Comparison of ENCODE assay signal across 11 mouse cellular contexts in genomic region chr11:43767749-43768148, GRCm38 (mm10). TPM values are rescaled to one million over a fixed set of nuclear protein-coding genes. Genes with fewer than 3 reads are reported as not detected.
A peak's percentile ranks its signal among the peaks of the same experiment; 100 is the strongest.
DNase-seq lines count a peak whose midpoint lies in the region; ATAC-seq and TF ChIP-seq lines count a peak whose summit lies in the region.
"Had no signal": no experiment of that assay in that cellular context is flagged by ENCODE, and none has a peak within 500 bp of the region (broad histone marks: within the 10 kb centered on the region; RNA-seq: fewer than 3 reads in every experiment).

No protein-coding gene starts in this region.

- H3K27me3 ChIP-seq in kidney, embryonic 14.5 days (ENCODE audit: control insufficient read depth, insufficient read depth, low read length), result no peaks in the 10 kb centered on the region
- peaks cover 10% of the 10 kb centered on the region; the same call in 1 of the 2 replicates for H3K27me3 ChIP-seq in midbrain, embryonic 15.5 days (replicated peaks)
- H3K27me3 ChIP-seq in midbrain, embryonic 11.5 days (ENCODE audit: control insufficient read depth, insufficient read depth, low read length), result peaks cover 2% of the 10 kb centered on the region
- no peaks in the 10 kb centered on the region for H3K27me3 ChIP-seq in hindbrain, postnatal 0 days (ENCODE audit: insufficient read depth, low read length)
- H3K27me3 ChIP-seq in stomach, embryonic 15.5 days (replicated peaks), result 0 out of 2 replicates have a peak, but pooled peaks cover 2% of the 10 kb centered on the region
- H3K27me3 ChIP-seq: neural tube, embryonic 12.5 days had no signal

- H3K4me1 ChIP-seq in kidney, embryonic 14.5 days (ENCODE audit: control insufficient read depth, insufficient read depth, low read length), result no peaks in the 10 kb centered on the region
- peaks cover 3% of the 10 kb centered on the region; the same call in 1 of the 2 replicates for H3K4me1 ChIP-seq in midbrain, embryonic 15.5 days
- H3K4me1 ChIP-seq in midbrain, embryonic 11.5 days (ENCODE audit: control insufficient read depth, insufficient read depth, low read length), result no peaks in the 10 kb centered on the region
- H3K4me1 ChIP-seq in hindbrain, postnatal 0 days (ENCODE audit: insufficient read depth, low read length), result no peaks in the 10 kb centered on the region
- no peaks in the 10 kb centered on the region for H3K4me1 ChIP-seq in stomach, embryonic 15.5 days
- H3K4me1 ChIP-seq: neural tube, embryonic 12.5 days had no signal

- no peaks in the 10 kb centered on the region for H3K36me3 ChIP-seq in kidney, embryonic 14.5 days (ENCODE audit: control insufficient read depth, insufficient read depth, low read length)
- H3K36me3 ChIP-seq in midbrain, embryonic 15.5 days (replicated peaks), result no peaks in the 10 kb centered on the region
- no peaks in the 10 kb centered on the region for H3K36me3 ChIP-seq in midbrain, embryonic 11.5 days (ENCODE audit: control insufficient read depth, insufficient read depth, low read length)
- no peaks in the 10 kb centered on the region for H3K36me3 ChIP-seq in hindbrain, postnatal 0 days (ENCODE audit: insufficient read depth, low read length)
- no peaks in the 10 kb centered on the region for H3K36me3 ChIP-seq in stomach, embryonic 15.5 days
- H3K36me3 ChIP-seq: neural tube, embryonic 12.5 days had no signal

- peak overlapping the region; percentile 74; the same call in 1 of the 2 replicates for H3K4me2 ChIP-seq in kidney, embryonic 14.5 days (replicated peaks; ENCODE audit: low read depth, low read length)
- H3K4me2 ChIP-seq in midbrain, embryonic 15.5 days, result peak overlapping the region; percentile 62; the same call in 1 of the 2 replicates
- H3K4me2 ChIP-seq in midbrain, embryonic 11.5 days, result no peak overlapping the region
- H3K4me2 ChIP-seq in hindbrain, postnatal 0 days (ENCODE audit: low read depth, low read length), result peak overlapping the region; percentile 64
- H3K4me2 ChIP-seq in stomach, embryonic 15.5 days, result 0 out of 2 replicates have a peak overlapping the region, but pooled peaks have one; percentile 92

- no peak overlapping the region for H3K9ac ChIP-seq in kidney, embryonic 14.5 days (ENCODE audit: low read depth, low read length)
- no peak overlapping the region for H3K9ac ChIP-seq in midbrain, embryonic 15.5 days
- H3K9ac ChIP-seq in midbrain, embryonic 11.5 days (ENCODE audit: low read length), result no peak overlapping the region
- H3K9ac ChIP-seq in hindbrain, postnatal 0 days (replicated peaks; ENCODE audit: low read length), result no peak overlapping the region
- no peak overlapping the region for H3K9ac ChIP-seq in stomach, embryonic 15.5 days

- ATAC-seq in kidney, embryonic 14.5 days (ENCODE audit: low FRiP score, low TSS enrichment), result no peak
- ATAC-seq in midbrain, embryonic 15.5 days (replicated peaks), result no peak
- no peak for ATAC-seq in midbrain, embryonic 11.5 days (ENCODE audit: low FRiP score)
- no peak for ATAC-seq in hindbrain, postnatal 0 days
- no peak for ATAC-seq in stomach, embryonic 15.5 days (ENCODE audit: insufficient read depth, low FRiP score, low read depth)

- no peak overlapping the region for H3K4me3 ChIP-seq in kidney, embryonic 14.5 days (ENCODE audit: low read length)
- H3K4me3 ChIP-seq in midbrain, embryonic 15.5 days, result no peak overlapping the region
- H3K4me3 ChIP-seq in midbrain, embryonic 11.5 days (ENCODE audit: low read depth, low read length), result no peak overlapping the region
- H3K4me3 ChIP-seq in hindbrain, postnatal 0 days (ENCODE audit: low read length), result no peak overlapping the region
- H3K4me3 ChIP-seq in stomach, embryonic 15.5 days (replicated peaks), result no peak overlapping the region
- H3K4me3 ChIP-seq: erythroblast, embryonic 14.5 days had no signal

- H3K9me3 ChIP-seq in kidney, embryonic 14.5 days (ENCODE audit: control insufficient read depth, low read length), result no peaks in the 10 kb centered on the region
- no peaks in the 10 kb centered on the region for H3K9me3 ChIP-seq in midbrain, embryonic 15.5 days
- H3K9me3 ChIP-seq in midbrain, embryonic 11.5 days (ENCODE audit: control insufficient read depth, low read length), result no peaks in the 10 kb centered on the region
- no peaks in the 10 kb centered on the region for H3K9me3 ChIP-seq in hindbrain, postnatal 0 days (ENCODE audit: low read length)
- no peaks in the 10 kb centered on the region for H3K9me3 ChIP-seq in stomach, embryonic 15.5 days
- H3K9me3 ChIP-seq: neural tube, embryonic 12.5 days had no signal

- 41% methylated on average over 11 of the region's 11 CpGs for WGBS in kidney, embryonic 14.5 days
- 73% methylated on average over 11 of the region's 11 CpGs for WGBS in midbrain, embryonic 15.5 days
- WGBS in midbrain, embryonic 11.5 days, result 74% methylated on average over 11 of the region's 11 CpGs
- 74% methylated on average over 11 of the region's 11 CpGs for WGBS in hindbrain, postnatal 0 days
- 68% methylated on average over 11 of the region's 11 CpGs for WGBS in stomach, embryonic 15.5 days

- no peak overlapping the region for H3K27ac ChIP-seq in kidney, embryonic 14.5 days (ENCODE audit: low read depth, low read length)
- no peak overlapping the region for H3K27ac ChIP-seq in midbrain, embryonic 15.5 days
- no peak overlapping the region for H3K27ac ChIP-seq in midbrain, embryonic 11.5 days (ENCODE audit: low read depth, low read length)
- H3K27ac ChIP-seq in hindbrain, postnatal 0 days, result no peak overlapping the region
- no peak overlapping the region for H3K27ac ChIP-seq in stomach, embryonic 15.5 days
- H3K27ac ChIP-seq: macrophage; neural tube, embryonic 12.5 days had no signal

- DNase-seq in kidney, adult 9 months, result no peak
- DNase-seq in midbrain, embryonic 11.5 days (ENCODE audit: low spot score, missing footprints), result no peak
- DNase-seq in hindbrain, postnatal 0 days (ENCODE audit: low spot score), result no peak
- no peak for DNase-seq in ovary, adult 18-20 months (ENCODE audit: low spot score)
- DNase-seq: adrenal gland, postnatal 25 days had no signal

- TF ChIP-seq CTCF in hindbrain, postnatal 0 days (IDR thresholded peaks at IDR 0.05; ENCODE audit: low read depth), result no peak

RNA-seq across cellular contexts. Expression of gene Ttc1, which starts 19.9 kb away (rescaled TPM):
- 79.2 and 82.2 TPM in 2 replicates for polyA plus RNA-seq in kidney, embryonic 14.5 days (2014; fragmentation: Nextera tagmentation; extraction: Ambion mirVana)
- polyA plus RNA-seq in midbrain, embryonic 15.5 days (2015; fragmentation: Nextera tagmentation; extraction: Ambion mirVana), result 73.8 and 77.8 TPM in 2 replicates
- 86.0 and 87.0 TPM in 2 replicates for polyA plus RNA-seq in midbrain, embryonic 11.5 days (2014; fragmentation: Nextera tagmentation; extraction: Ambion mirVana)
- 22.1 and 33.6 TPM in 2 replicates for total RNA-seq in hindbrain, postnatal 0 days (2014; rRNA removed)
- 78.8 and 82.5 TPM in 2 replicates for polyA plus RNA-seq in hindbrain, postnatal 0 days (2015; fragmentation: Nextera tagmentation; extraction: Ambion mirVana)
- 56.1 and 57.7 TPM in 2 replicates for polyA plus RNA-seq in stomach, embryonic 15.5 days (2015; fragmentation: Nextera tagmentation; extraction: Ambion mirVana)
